Mouse (Mus musculus) limb, embryonic 12.5 days (tissue): ENCODE results near the gene Rgs6. TPM values are rescaled to one million over a fixed set of nuclear protein-coding genes. Genes with fewer than 3 reads are reported as not detected.
A peak's percentile ranks its signal among the peaks of the same experiment; 100 is the strongest.

Source experiments
- ATAC-seq: fragments of 200-750 bp; cut with Nextera tagmentation; 2 replicates; pipeline ENCODE4 v1.8.0; 2017; ENCODE audit warnings: low read depth, moderate TSS enrichment; ENCODE audit not compliant: insufficient number of reproducible peaks, insufficient read depth, low FRiP score, low TSS enrichment
- H3K27ac ChIP-seq: fragments of 300-500 bp; sonication (generic); 2 replicates; pipeline ENCODE4 v1.5.1; 2016; ENCODE audit warnings: mild to moderate bottlenecking, moderate library complexity
- H3K27me3 ChIP-seq: fragments of 300-500 bp; sonication (generic); 2 replicates; pipeline ENCODE4 v1.6.1; 2016; ENCODE audit warnings: mild to moderate bottlenecking, moderate library complexity
- H3K36me3 ChIP-seq: fragments of 300-500 bp; sonication (generic); 2 replicates; pipeline ENCODE4 v1.6.1; 2016; ENCODE audit warnings: mild to moderate bottlenecking, moderate library complexity
- H3K4me1 ChIP-seq: fragments of 300-500 bp; sonication (generic); replicated peaks from 2 replicates; pipeline ENCODE4 v1.6.1; 2016
- H3K4me2 ChIP-seq: fragments of 300-500 bp; sonication (generic); 2 replicates; pipeline ENCODE4 v1.6.1; 2016; ENCODE audit warnings: mild to moderate bottlenecking, moderate library complexity
- H3K4me3 ChIP-seq: fragments of 300-500 bp; sonication (generic); replicated peaks from 2 replicates; pipeline ENCODE4 v1.5.1; 2016; ENCODE audit warnings: mild to moderate bottlenecking
- H3K9ac ChIP-seq: fragments of 300-500 bp; sonication (generic); replicated peaks from 2 replicates; pipeline ENCODE4 v1.6.1; 2016; ENCODE audit warnings: mild to moderate bottlenecking, moderate library complexity
- H3K9me3 ChIP-seq: fragments of 300-500 bp; sonication (generic); 2 replicates; pipeline ENCODE4 v1.6.1; 2016; ENCODE audit warnings: mild to moderate bottlenecking, moderate library complexity
- WGBS: fragments of 180-500 bp; shearing (Covaris S2); methylation state at CpG from one replicate; pipeline ENCODE4 v1.1.7; 2016; 5-methylcytosine and 5-hydroxymethylcytosine counted together
- polyA plus RNA-seq: library from polyadenylated mRNA; unstranded; fragments of >200 nt; fragmentation: Nextera tagmentation; extraction: Ambion mirVana; gene quantifications from 2 replicates; pipeline ENCODE4 v1.2.1, GENCODE M21; 2016

The Rgs6 gene
- polyA plus RNA-seq, 1 experiment from 2014 or later = 0.56 TPM

DNA sequence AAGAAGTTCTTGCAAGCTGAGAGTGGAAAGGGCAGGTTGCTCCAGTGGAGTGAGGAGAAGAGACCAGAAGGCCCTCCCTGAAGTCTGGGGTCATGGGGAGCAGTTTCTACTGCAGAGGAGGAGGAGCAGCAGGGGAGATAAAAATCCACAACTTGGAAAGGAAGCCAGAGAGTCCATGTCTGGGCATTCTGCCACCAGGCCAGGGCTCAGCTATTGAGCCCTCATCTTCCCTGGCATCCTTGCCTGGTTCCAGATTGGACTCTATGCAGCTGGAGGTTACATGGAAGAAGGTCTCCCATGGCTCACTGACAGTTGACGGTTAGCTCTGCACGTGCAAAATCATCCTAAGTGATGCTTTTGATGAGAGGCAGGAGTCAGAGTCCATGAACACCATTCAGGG is 563.4 kb downstream of the Rgs6 start:
- Histone ChIP-seq H3K36me3 (no peaks in the 10 kb centered on the region), H3K4me3 (no peak overlapping the region), H3K27me3 (no peaks in the 10 kb centered on the region), H3K27ac (no peak overlapping the region), H3K9ac (no peak overlapping the region), H3K4me1 (peaks cover 11% of the 10 kb centered on the region; the same call in 1 of the 2 replicates), H3K9me3 (no peaks in the 10 kb centered on the region), H3K4me2 (no peak overlapping the region)
- 82% methylated on average over 2 of the region's 2 CpGs for WGBS
- ATAC-seq = no peak

DNA sequence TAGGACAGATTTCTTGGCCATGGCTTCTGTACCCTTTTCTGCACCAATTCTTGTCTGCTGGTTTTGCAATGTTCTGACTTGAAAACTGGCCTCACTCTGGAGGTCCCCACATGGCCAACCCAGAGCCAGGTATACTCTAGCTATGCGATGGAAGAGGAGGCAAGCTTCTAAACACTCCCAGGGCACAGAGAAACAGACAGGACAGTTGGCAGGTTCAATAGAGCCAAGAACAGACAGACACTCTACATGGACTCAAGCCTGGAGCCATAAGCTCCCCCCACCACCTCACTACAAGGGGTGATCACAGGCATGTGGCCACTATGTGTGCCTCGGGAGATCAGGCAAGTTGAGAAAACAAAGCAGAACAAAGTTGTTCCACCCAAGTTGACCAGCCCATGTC is 572.1 kb downstream of the Rgs6 start:
- Histone ChIP-seq H3K4me2 (no peak overlapping the region), H3K9ac (no peak overlapping the region), H3K27me3 (no peaks in the 10 kb centered on the region), H3K4me1 (no peaks in the 10 kb centered on the region), H3K4me3 (no peak overlapping the region), H3K36me3 (no peaks in the 10 kb centered on the region), H3K27ac (no peak overlapping the region), H3K9me3 (no peaks in the 10 kb centered on the region)
- 89% methylated on average over 2 of the region's 2 CpGs for WGBS
- ATAC-seq = no peak

DNA sequence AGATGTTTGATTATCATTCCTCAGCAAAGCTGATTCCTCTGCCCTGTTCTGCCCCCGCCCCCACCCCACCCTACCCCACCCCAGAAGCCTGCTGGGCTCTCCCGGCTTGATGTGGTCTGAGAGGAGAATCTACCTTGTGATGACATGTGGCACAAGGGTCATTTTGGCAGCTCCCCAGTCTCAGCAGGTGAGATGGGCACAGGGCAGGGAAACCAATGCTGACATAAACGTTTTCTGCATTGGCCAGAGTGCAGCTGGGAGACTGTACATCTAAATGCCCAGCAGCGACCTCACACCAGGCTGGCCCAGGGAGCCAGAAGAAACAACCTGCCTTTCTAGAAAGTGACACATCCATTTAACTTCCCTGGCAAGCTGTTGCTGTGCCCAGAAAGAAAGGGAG is 572.6 kb downstream of the Rgs6 start:
- no peaks in the 10 kb centered on the region for H3K27me3 ChIP-seq
- ATAC-seq = no peak
- H3K4me1 ChIP-seq = no peaks in the 10 kb centered on the region
- no peak overlapping the region for H3K27ac ChIP-seq
- H3K4me2 ChIP-seq = no peak overlapping the region
- H3K4me3 ChIP-seq = no peak overlapping the region
- no peak overlapping the region for H3K9ac ChIP-seq
- 74% methylated on average over 4 of the region's 4 CpGs for WGBS
- H3K9me3 ChIP-seq = no peaks in the 10 kb centered on the region
- H3K36me3 ChIP-seq = no peaks in the 10 kb centered on the region

- H3K27me3 ChIP-seq = no peaks in the 10 kb centered on the region
- no peaks in the 10 kb centered on the region for H3K9me3 ChIP-seq
- no peaks in the 10 kb centered on the region for H3K36me3 ChIP-seq
- H3K4me1 ChIP-seq = no peaks in the 10 kb centered on the region; the same call in 1 of the 2 replicates
- H3K27ac ChIP-seq = no peak overlapping the region
- no peak overlapping the region for H3K4me3 ChIP-seq
- H3K9ac ChIP-seq = no peak overlapping the region
- no peak overlapping the region for H3K4me2 ChIP-seq
- ATAC-seq = no peak
- WGBS = 70% methylated on average over 5 of the region's 5 CpGs
Measured at GRCm38 (mm10) chr12:83163721-83164120, 575.6 kb downstream of the Rgs6 start.

DNA sequence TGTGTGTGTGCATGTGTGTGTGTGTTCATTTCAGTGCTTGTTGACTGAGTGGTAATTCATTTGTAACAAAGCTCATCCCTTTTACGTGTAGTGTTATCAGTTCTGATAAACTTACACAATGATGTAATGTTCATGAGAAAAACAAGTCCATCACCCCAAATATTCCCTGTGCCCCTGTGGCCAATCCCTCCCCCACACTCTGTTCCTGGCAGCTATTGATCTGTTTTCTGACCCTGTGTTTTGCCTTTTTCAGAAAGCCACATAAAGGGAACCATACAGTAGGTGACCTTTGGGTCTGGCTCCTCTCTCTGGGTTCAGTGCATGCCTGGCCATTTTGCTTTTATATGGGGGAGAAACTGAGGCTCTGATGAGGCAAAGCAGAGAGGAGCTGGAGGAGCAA is 577.0 kb downstream of the Rgs6 start:
- H3K27me3 ChIP-seq = no peaks in the 10 kb centered on the region
- peaks cover 3% of the 10 kb centered on the region; the same call in 1 of the 2 replicates for H3K4me1 ChIP-seq
- no peaks in the 10 kb centered on the region for H3K9me3 ChIP-seq
- no peak overlapping the region for H3K4me3 ChIP-seq
- 92% methylated on average over 1 of the region's 1 CpGs for WGBS
- H3K9ac ChIP-seq = no peak overlapping the region
- ATAC-seq = no peak
- H3K36me3 ChIP-seq = no peaks in the 10 kb centered on the region
- no peak overlapping the region for H3K4me2 ChIP-seq
- H3K27ac ChIP-seq = no peak overlapping the region

GRCm38 (mm10) chr12:83168310-83168709 is 580.2 kb downstream of the Rgs6 start:
- H3K9ac ChIP-seq = no peak overlapping the region
- H3K27ac ChIP-seq = no peak overlapping the region
- H3K36me3 ChIP-seq = no peaks in the 10 kb centered on the region
- ATAC-seq = no peak
- H3K4me2 ChIP-seq = no peak overlapping the region
- H3K27me3 ChIP-seq = no peaks in the 10 kb centered on the region
- no peak overlapping the region for H3K4me3 ChIP-seq
- no peaks in the 10 kb centered on the region for H3K9me3 ChIP-seq
- 78% methylated on average over 6 of the region's 6 CpGs for WGBS
- H3K4me1 ChIP-seq = peaks cover 3% of the 10 kb centered on the region; the same call in 1 of the 2 replicates

GRCm38 (mm10) chr12:83169495-83170209 is 581.6 kb downstream of the Rgs6 start:
- Histone ChIP-seq H3K9me3 (no peaks in the 10 kb centered on the region), H3K27ac (no peak overlapping the region), H3K4me2 (no peak overlapping the region), H3K27me3 (no peaks in the 10 kb centered on the region), H3K9ac (no peak overlapping the region), H3K4me3 (no peak overlapping the region), H3K4me1 (peaks cover 3% of the 10 kb centered on the region; the same call in 1 of the 2 replicates), H3K36me3 (no peaks in the 10 kb centered on the region)
- no peak; the same call in 1 of the 2 replicates for ATAC-seq
- whole genome bisulfite sequencing = 72% methylated on average over 12 of the region's 12 CpGs

DNA sequence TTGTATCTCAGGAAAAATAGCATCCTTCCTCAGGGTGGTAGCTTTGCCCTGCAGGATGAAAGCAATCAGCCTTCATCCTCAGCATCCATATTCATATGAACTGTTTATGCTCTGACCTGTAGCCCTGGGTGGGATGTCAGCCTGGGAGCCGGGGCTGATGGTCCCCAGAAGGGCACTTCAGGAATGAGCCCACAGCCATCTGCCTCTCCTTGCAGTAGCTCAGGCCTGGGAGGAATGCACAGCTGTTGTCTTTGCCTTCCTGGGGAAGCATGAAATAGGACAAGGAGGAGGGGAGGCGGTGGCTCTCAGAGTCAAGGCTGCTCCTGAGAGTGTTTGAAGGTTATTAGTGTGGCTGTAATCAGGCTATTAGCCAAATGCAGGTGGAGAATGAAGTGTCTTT is 590.7 kb downstream of the Rgs6 start:
- Histone ChIP-seq H3K27me3 (no peaks in the 10 kb centered on the region), H3K4me3 (no peak overlapping the region), H3K4me2 (no peak overlapping the region), H3K9ac (no peak overlapping the region), H3K36me3 (no peaks in the 10 kb centered on the region), H3K9me3 (no peaks in the 10 kb centered on the region), H3K4me1 (no peaks in the 10 kb centered on the region), H3K27ac (no peak overlapping the region)
- no peak for ATAC-seq
- whole genome bisulfite sequencing = 43% methylated on average over 2 of the region's 2 CpGs

DNA sequence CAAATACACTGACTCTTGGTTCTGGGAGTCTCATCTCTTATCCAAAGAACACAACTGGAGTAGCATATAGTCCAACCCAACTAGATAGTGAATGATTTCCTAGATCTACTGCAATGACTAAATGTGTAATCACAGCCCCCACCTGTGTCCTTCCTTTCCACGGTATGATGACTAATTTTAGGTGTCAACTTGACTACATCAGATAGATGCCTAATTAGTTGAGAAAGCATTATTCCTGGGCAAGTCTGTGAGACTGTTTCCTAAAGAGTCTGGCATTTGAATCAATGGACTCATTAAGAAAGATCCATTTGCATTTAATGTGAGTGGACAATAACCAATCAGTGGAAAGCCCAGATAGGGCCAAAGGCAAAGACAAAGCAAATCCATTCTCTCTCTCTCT is 591.8 kb downstream of the Rgs6 start:
- no peak overlapping the region for H3K27ac ChIP-seq
- H3K27me3 ChIP-seq = no peaks in the 10 kb centered on the region
- H3K9me3 ChIP-seq = no peaks in the 10 kb centered on the region
- H3K36me3 ChIP-seq = no peaks in the 10 kb centered on the region
- no peak overlapping the region for H3K4me3 ChIP-seq
- WGBS = 89% methylated on average over 1 of the region's 1 CpGs
- H3K4me2 ChIP-seq = no peak overlapping the region
- H3K9ac ChIP-seq = no peak overlapping the region
- H3K4me1 ChIP-seq = no peaks in the 10 kb centered on the region
- ATAC-seq = no peak

DNA sequence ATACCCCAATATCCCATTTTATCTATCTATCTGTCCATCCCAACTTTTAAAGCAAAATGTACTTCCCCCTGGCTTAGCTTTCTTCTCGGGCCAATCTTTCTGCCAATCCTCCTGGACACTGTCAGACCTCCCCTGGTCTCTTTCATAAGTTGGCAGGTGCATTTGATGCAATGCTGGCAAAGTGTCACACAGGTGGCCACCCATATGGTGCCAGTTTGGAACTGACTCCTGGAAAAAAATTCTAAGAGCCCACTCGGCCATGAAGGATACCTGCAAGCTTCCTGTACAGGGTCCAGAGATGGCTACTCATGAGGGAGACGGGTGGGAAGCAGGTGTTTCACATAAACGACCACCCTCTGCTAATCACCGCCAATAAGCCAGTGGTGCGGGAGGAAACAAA is 592.5 kb downstream of the Rgs6 start:
- 63% methylated on average over 6 of the region's 6 CpGs for WGBS
- Histone ChIP-seq H3K27ac (no peak overlapping the region), H3K4me2 (no peak overlapping the region), H3K36me3 (no peaks in the 10 kb centered on the region), H3K4me1 (no peaks in the 10 kb centered on the region), H3K27me3 (no peaks in the 10 kb centered on the region), H3K4me3 (no peak overlapping the region), H3K9me3 (no peaks in the 10 kb centered on the region), H3K9ac (no peak overlapping the region)
- ATAC-seq = no peak

DNA sequence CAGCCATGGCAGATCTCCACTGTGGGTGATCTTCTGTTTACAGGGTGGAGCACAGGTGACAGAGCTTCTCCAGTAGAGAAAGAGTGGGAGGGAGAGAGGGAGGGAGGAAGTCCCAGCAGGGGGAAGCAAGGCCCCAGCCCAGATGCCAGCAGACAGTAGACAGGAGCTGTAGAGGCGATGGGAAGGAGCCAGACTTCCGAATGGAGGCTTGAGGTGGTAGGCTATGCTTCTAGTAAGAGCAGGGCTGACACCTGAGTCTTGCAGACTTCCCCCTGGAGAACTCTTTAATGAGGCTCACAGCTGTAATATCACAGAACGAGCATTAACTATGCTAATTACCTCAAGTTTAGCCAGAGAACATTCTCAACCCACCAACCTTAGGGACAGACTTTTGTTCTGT is 613.6 kb downstream of the Rgs6 start:
- Histone ChIP-seq H3K4me2 (no peak overlapping the region), H3K4me3 (no peak overlapping the region), H3K36me3 (no peaks in the 10 kb centered on the region), H3K9ac (no peak overlapping the region), H3K27ac (0 out of 2 replicates have a peak overlapping the region, but pooled peaks have one; percentile 29), H3K27me3 (0 out of 2 replicates have a peak, but pooled peaks cover 4% of the 10 kb centered on the region), H3K9me3 (no peaks in the 10 kb centered on the region), H3K4me1 (peaks cover 21% of the 10 kb centered on the region)
- WGBS = 16% methylated on average over 3 of the region's 3 CpGs
- ATAC-seq = no peak

DNA sequence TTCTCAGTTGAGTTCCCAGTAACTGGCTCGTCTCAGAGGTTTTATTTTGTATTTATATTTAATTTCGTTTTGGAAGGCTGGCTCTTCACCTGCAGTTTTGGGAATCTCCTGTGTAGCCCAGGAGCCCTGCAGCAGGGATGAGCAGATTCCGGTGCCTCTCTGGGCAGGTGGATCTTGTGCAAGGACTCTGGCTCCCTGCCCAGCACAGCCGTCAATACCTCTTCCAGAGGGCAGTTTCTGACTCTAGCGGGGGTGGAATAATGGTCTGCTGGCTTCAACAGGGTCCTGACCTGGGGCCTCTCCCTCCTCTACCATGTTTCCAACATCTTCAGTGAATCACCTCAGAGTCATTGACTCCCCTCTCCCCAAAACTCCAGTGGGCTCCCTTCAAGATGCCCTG is 616.3 kb downstream of the Rgs6 start:
- 74% methylated on average over 5 of the region's 5 CpGs for WGBS
- H3K9ac ChIP-seq = no peak overlapping the region
- H3K27me3 ChIP-seq = peaks cover 4% of the 10 kb centered on the region; the same call in 1 of the 2 replicates
- H3K4me2 ChIP-seq = no peak overlapping the region
- H3K4me1 ChIP-seq = peaks cover 33% of the 10 kb centered on the region
- H3K27ac ChIP-seq = no peak overlapping the region
- H3K4me3 ChIP-seq = no peak overlapping the region
- no peaks in the 10 kb centered on the region for H3K9me3 ChIP-seq
- no peak for ATAC-seq
- no peaks in the 10 kb centered on the region for H3K36me3 ChIP-seq
